Mouse (Mus musculus) lung, embryonic 16.5 days (tissue): ENCODE data around the gene Elfn2. TPM values are rescaled to one million over a fixed set of nuclear protein-coding genes. Genes with fewer than 3 reads are reported as not detected.

Source experiments
- ATAC-seq: fragments of 200-750 bp; cut with Nextera tagmentation; 2 replicates; pipeline ENCODE4 v1.8.0; 2017; ENCODE audit warnings: low read depth, mild to moderate bottlenecking, moderate library complexity
- H3K27ac ChIP-seq: fragments of 300-500 bp; sonication (generic); 2 replicates; pipeline ENCODE4 v1.5.1; 2014; ENCODE audit warnings: mild to moderate bottlenecking, control low read depth, low read length
- H3K27me3 ChIP-seq: fragments of 300-500 bp; sonication (generic); 2 replicates; pipeline ENCODE4 v1.6.1; 2014; ENCODE audit warnings: low read depth, low read length, mixed read lengths; ENCODE audit not compliant: control insufficient read depth, insufficient read depth
- H3K36me3 ChIP-seq: fragments of 300-500 bp; sonication (generic); 2 replicates; pipeline ENCODE4 v1.6.1; 2014; ENCODE audit warnings: low read length; ENCODE audit not compliant: control insufficient read depth, insufficient read depth
- H3K4me1 ChIP-seq: fragments of 300-500 bp; sonication (generic); replicated peaks from 2 replicates; pipeline ENCODE4 v1.6.1; 2014; ENCODE audit warnings: low read length, mixed read lengths; ENCODE audit not compliant: control insufficient read depth, insufficient read depth
- H3K4me2 ChIP-seq: fragments of 300-500 bp; sonication (generic); 2 replicates; pipeline ENCODE4 v1.6.1; 2014; ENCODE audit warnings: low read depth, low read length, control low read depth
- H3K4me3 ChIP-seq: fragments of 300-500 bp; sonication (generic); 2 replicates; pipeline ENCODE4 v1.5.1; 2014; ENCODE audit warnings: mild to moderate bottlenecking, low read length, control low read depth
- H3K9ac ChIP-seq: fragments of 300-500 bp; sonication (generic); 2 replicates; pipeline ENCODE4 v1.6.1; 2014; ENCODE audit warnings: low read length, control low read depth
- H3K9me3 ChIP-seq: fragments of 300-500 bp; sonication (generic); 2 replicates; pipeline ENCODE4 v1.6.1; 2016; ENCODE audit warnings: low read length; ENCODE audit not compliant: control insufficient read depth
- WGBS: fragments of 180-500 bp; shearing (Covaris S2); extraction: QIAGEN DNeasy Blood & Tissue Kit; methylation state at CpG from one replicate; pipeline ENCODE4 v1.1.7; 2014; 5-methylcytosine and 5-hydroxymethylcytosine counted together
- polyA plus RNA-seq: library from polyadenylated mRNA; unstranded; fragments of >200 nt; fragmentation: Nextera tagmentation; extraction: Ambion mirVana; gene quantifications from 2 replicates; pipeline ENCODE4 v1.2.1, GENCODE M21; 2015

The Elfn2 gene
- polyA plus RNA-seq, 1 experiment from 2014 or later: 0.15 TPM

DNA sequence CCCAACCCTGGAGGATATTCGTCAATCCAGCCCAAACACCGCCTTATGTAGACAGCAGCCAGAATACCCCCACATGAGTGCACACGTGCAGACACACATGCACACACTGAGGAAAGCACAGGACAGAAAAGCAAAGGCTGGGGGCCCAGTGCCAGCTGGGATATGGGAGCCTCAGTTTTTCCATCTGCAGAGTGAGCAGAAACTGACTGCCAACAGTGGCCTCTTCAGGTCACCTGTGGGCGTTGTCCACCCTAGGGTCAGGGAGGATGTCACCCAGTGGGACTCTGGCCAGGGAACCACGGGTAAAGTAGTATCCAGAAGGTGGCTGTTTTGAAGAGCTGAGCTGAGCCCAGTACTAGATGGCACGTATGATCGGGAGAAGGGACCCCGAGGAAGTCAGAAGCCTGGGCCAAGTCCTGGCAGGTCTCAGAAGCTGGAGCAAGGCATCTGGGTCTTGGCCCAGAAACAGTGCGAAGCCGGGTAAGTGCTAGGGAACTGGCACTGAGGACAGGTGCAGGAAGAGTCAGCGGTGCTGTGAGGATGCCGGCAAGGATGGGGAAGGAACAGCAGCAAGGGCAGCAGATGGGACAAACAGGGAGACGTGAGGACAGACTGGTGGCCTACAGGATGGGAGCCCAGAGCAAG is 20.0 kb downstream of the Elfn2 start:
- ATAC-seq: no peak
- WGBS: 70% methylated on average over 13 of the region's 13 CpGs
- no peak overlapping the region for H3K9ac ChIP-seq

DNA sequence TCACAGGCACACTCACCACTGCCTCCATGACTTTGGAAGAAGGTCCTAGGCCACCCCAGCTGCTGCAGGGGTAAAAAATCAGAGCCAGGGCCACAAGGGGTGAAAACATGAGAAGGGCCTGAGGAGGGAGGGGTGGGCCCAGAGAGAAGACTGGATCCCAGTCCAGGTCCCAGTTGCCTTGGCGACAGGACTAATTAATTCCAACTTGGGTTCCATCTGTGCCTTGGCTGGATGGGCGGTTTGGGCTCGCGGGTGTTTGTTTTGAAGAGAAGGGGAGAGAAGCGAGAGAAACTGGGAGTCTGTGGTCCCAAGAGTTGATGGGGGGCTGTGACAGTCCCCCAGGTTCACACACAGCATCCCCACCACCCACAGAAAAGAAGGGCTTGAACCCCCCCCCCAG is 20.5 kb downstream of the Elfn2 start:
- WGBS: 52% methylated on average over 5 of the region's 5 CpGs
- Histone ChIP-seq H3K9me3 (no peaks in the 10 kb centered on the region), H3K4me2 (no peak overlapping the region), H3K4me3 (no peak overlapping the region), H3K9ac (no peak overlapping the region), H3K36me3 (no peaks in the 10 kb centered on the region), H3K27ac (no peak overlapping the region), H3K4me1 (no peaks in the 10 kb centered on the region), H3K27me3 (no peaks in the 10 kb centered on the region)
- ATAC-seq: no peak

More for the DNA sequence above, 20.0 kb downstream of the Elfn2 start:
- H3K4me2 ChIP-seq: no peak overlapping the region
- no peaks in the 10 kb centered on the region for H3K4me1 ChIP-seq
- H3K27ac ChIP-seq: no peak overlapping the region
- H3K36me3 ChIP-seq: no peaks in the 10 kb centered on the region
- no peaks in the 10 kb centered on the region for H3K27me3 ChIP-seq
- no peak overlapping the region for H3K4me3 ChIP-seq
- H3K9me3 ChIP-seq: no peaks in the 10 kb centered on the region

DNA sequence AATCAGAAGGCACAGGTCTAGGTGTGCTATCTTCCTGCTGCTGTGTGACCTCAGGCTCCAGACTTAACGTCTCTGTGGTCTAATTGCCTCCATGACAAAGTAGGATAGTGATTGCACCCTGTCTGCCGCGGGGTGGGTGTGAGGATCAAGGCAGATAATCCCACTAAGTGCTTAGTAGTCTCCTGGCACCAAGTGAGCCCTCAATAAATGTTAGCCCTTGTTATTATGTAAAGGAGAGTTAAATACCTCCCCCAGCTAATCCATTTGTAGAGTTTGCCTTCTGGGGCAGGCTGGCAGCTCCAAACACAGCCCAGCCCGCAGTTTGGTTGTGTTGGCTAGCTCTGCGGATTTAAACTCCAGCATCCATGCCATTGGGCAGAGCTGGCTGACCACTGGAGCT is 22.8 kb downstream of the Elfn2 start:
- Histone ChIP-seq H3K36me3 (no peaks in the 10 kb centered on the region), H3K27me3 (no peaks in the 10 kb centered on the region), H3K4me1 (no peaks in the 10 kb centered on the region), H3K4me2 (no peak overlapping the region), H3K9ac (no peak overlapping the region), H3K27ac (no peak overlapping the region), H3K9me3 (no peaks in the 10 kb centered on the region), H3K4me3 (no peak overlapping the region)
- ATAC-seq: no peak
- WGBS: 18% methylated on average over 5 of the region's 5 CpGs

DNA sequence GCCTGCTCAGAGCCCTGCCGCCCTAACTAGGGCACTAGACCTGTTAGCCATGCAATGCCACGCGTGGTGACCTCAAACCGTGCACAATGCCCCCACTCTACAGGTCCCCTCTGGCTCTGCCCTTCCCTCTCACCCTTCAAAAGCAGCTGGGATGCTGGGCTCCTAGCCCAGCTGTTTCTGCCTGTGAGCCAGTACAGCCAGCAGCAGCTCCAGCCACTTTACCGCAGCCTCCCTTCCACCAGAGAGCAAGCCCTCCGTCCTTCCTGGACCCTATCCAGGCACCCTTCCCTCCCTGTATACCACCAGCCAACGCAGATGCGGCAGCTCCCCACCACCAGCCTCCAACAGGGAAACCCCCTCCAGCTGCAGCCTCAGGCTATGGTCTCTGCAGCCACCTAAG is 26.1 kb downstream of the Elfn2 start:
- Histone ChIP-seq H3K9ac (no peak overlapping the region), H3K4me1 (no peaks in the 10 kb centered on the region), H3K27me3 (no peaks in the 10 kb centered on the region), H3K36me3 (no peaks in the 10 kb centered on the region), H3K9me3 (no peaks in the 10 kb centered on the region), H3K4me2 (no peak overlapping the region), H3K4me3 (no peak overlapping the region), H3K27ac (no peak overlapping the region)
- WGBS: 45% methylated on average over 8 of the region's 8 CpGs
- no peak for ATAC-seq

DNA sequence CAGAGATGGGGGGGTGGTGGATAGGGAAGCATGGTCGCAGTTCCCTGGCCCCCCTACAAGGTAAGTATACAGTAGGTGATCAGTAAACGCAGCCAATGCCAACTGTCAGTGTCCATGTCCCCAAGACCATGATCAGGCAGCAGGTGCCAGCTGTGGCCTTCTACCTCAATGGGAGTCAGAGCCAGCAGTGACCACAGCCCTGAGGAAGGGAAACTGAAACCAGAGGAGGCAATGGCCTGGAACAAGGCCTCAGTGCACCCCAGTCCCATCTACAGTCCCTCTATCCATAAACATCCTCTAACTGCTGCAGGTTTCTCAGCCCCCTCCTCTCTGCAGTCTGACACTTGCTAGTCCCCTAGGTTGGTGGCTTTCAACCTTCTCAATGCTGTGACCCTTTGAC is 27.9 kb downstream of the Elfn2 start:
- H3K9ac ChIP-seq: no peak overlapping the region
- no peak overlapping the region for H3K27ac ChIP-seq
- H3K9me3 ChIP-seq: no peaks in the 10 kb centered on the region
- no peaks in the 10 kb centered on the region for H3K27me3 ChIP-seq
- H3K4me3 ChIP-seq: no peak overlapping the region
- WGBS: 81% methylated on average over 2 of the region's 2 CpGs
- H3K4me2 ChIP-seq: no peak overlapping the region
- no peaks in the 10 kb centered on the region for H3K4me1 ChIP-seq
- no peak for ATAC-seq
- H3K36me3 ChIP-seq: no peaks in the 10 kb centered on the region

DNA sequence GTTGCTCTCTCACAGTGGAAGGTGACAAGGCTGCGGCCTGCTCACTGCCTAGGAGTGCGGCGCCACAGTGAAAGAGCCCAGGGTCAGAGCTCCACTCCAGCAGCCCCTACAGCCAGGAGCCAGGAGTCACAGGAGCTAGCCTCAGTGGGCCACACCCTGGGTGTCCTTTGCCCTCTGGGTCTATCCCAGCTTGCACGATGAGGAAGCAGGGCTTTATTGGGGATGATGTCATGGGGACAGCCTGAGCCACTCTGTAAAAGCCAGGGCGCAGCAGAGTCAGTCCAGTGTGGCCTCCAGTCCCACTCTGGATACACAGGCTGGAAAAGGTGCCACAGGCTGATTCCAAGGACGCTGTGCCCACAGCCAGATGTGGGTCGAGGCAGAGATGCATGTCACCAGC is 31.7 kb downstream of the Elfn2 start:
- Histone ChIP-seq H3K9ac (no peak overlapping the region), H3K27me3 (no peaks in the 10 kb centered on the region), H3K4me2 (no peak overlapping the region), H3K4me1 (no peaks in the 10 kb centered on the region), H3K36me3 (no peaks in the 10 kb centered on the region), H3K27ac (no peak overlapping the region), H3K9me3 (no peaks in the 10 kb centered on the region), H3K4me3 (no peak overlapping the region)
- no peak for ATAC-seq
- 69% methylated on average over 7 of the region's 7 CpGs for WGBS

DNA sequence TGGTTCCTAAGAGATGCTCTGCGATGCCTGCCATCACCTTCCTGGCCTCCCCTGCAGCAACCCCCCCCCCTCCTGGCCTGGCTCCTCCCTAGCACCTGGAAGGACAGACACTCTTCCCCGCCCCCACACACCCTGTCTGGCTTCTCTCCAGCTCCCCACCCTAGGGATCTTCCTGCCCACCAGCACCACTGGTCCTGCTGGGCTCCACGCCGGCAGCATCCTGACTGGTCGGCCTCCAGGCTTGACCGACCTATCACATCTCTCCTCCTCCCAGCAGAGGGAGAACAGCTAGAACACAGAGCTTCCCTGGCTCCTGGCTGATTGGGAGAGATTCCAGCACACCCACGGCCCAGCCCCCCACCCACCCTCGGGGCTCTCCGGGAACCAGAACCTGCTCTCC is 34.5 kb downstream of the Elfn2 start:
- Histone ChIP-seq H3K36me3 (no peaks in the 10 kb centered on the region), H3K4me3 (no peak overlapping the region), H3K27ac (no peak overlapping the region), H3K4me1 (no peaks in the 10 kb centered on the region), H3K4me2 (no peak overlapping the region), H3K9ac (no peak overlapping the region), H3K9me3 (no peaks in the 10 kb centered on the region), H3K27me3 (no peaks in the 10 kb centered on the region)
- ATAC-seq: no peak
- WGBS: 5% methylated on average over 9 of the region's 9 CpGs

DNA sequence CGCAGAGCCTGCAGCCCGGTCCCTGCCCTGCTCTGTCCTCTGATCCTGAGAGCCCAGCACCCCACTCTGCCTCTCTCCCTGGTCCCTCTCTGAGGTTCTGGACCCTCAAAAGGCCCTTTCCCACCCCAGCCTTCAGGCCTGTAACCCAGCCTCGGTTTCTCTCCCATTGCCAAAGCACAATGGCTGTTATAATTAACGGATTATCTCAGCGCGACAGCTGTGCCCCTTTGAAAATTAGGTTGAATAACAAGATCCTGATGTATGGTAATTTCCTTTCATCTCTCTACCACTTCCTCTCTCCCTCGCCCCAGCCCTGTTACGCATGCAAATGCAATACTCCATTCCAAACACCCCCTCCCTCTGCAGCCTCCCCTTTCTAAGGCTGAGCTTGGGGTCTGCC is 35.1 kb downstream of the Elfn2 start:
- no peaks in the 10 kb centered on the region for H3K27me3 ChIP-seq
- H3K4me3 ChIP-seq: no peak overlapping the region
- H3K36me3 ChIP-seq: no peaks in the 10 kb centered on the region
- H3K27ac ChIP-seq: no peak overlapping the region
- H3K9ac ChIP-seq: no peak overlapping the region
- WGBS: 39% methylated on average over 8 of the region's 8 CpGs
- H3K9me3 ChIP-seq: no peaks in the 10 kb centered on the region
- H3K4me1 ChIP-seq: no peaks in the 10 kb centered on the region
- no peak for ATAC-seq
- no peak overlapping the region for H3K4me2 ChIP-seq

DNA sequence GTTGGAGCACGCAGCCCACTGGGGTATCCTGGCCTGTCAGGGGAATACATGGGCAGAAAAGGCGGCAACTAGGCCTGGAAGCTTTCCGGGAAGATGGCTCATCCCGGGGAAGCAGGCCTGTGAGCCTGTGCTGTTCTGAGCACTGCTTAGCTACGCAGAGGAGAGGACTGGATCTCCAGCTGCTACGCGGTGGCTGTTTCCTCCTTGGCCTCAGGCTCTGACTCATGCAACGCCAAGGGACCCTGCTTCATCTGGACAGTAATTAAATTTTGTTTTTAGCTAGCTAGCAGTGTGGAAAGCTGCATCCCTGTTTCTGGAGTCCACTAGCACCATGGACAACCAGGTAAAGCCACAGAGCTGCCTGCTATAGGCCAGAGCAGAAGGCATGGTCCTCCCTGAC is 36.8 kb downstream of the Elfn2 start:
- WGBS: 80% methylated on average over 8 of the region's 8 CpGs
- no peaks in the 10 kb centered on the region for H3K9me3 ChIP-seq
- H3K36me3 ChIP-seq: no peaks in the 10 kb centered on the region
- H3K27ac ChIP-seq: no peak overlapping the region
- H3K4me1 ChIP-seq: no peaks in the 10 kb centered on the region
- no peak for ATAC-seq
- no peak overlapping the region for H3K4me2 ChIP-seq
- no peaks in the 10 kb centered on the region for H3K27me3 ChIP-seq
- H3K9ac ChIP-seq: no peak overlapping the region
- no peak overlapping the region for H3K4me3 ChIP-seq

DNA sequence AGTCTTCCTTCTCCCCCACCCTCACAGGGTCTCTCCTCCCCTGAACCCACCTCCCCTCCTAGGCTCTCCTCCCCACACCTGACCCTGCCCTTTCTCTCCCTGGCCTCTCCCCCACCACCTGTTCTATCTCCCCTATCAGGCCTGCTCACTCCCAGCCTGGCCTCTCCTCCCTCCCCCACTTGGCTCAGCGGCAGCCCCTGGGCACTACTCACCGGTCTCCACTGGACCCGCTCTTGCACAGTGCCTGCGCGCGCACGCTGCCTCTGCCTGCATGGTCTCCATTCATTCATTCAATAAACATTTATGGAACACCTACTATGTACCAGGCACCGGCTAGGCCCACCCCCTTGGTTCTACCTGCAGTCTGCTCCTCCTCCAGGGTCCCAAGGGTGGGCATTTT is 37.3 kb downstream of the Elfn2 start:
- Histone ChIP-seq H3K9me3 (no peaks in the 10 kb centered on the region), H3K27ac (no peak overlapping the region), H3K4me2 (no peak overlapping the region), H3K27me3 (no peaks in the 10 kb centered on the region), H3K4me1 (no peaks in the 10 kb centered on the region), H3K4me3 (no peak overlapping the region), H3K9ac (no peak overlapping the region), H3K36me3 (no peaks in the 10 kb centered on the region)
- 80% methylated on average over 8 of the region's 8 CpGs for WGBS
- ATAC-seq: no peak
